Mouse (Mus musculus): ENCODE measurements around the gene Olfr392. TPM values are rescaled to one million over a fixed set of nuclear protein-coding genes. Genes with fewer than 3 reads are reported as not detected.

Gene Olfr392
- 0.08 TPM for polyA plus RNA-seq (2017; shearing (Covaris generic))

GRCm38 (mm10) chr11:73816949-73817348, at the start of gene Olfr392:
Gene Olfr392, minus strand, starts transcription at chr11:73817049.

GRCm38 (mm10) chr11:73851354-73851753, 34.5 kb upstream of the Olfr392 start, which contains the start of gene Olfr393:
Gene Olfr393, minus strand, starts transcription at chr11:73851454.

GRCm38 (mm10) chr11:73802952-73803351, 13.9 kb downstream of the Olfr392 start, which contains the start of gene Olfr391-ps:
Gene Olfr391-ps, minus strand, starts transcription at chr11:73803052.

GRCm38 (mm10) chr11:73782664-73783063, 34.2 kb downstream of the Olfr392 start, which contains the start of gene Olfr390:
Gene Olfr390, plus strand, starts transcription at chr11:73782964.

GRCm38 (mm10) chr11:73780613-73781012, 36.2 kb downstream of the Olfr392 start, which contains the start of gene Olfr389:
Gene Olfr389, minus strand, starts transcription at chr11:73780713.

Other genes with a start within 250 kb of the Olfr392 start
- gene Olfr385, start 224.0 kb downstream of the Olfr392 start, polyA plus RNA-seq (2017; shearing (Covaris generic)) = not detected
- gene Olfr384, start 218.5 kb downstream of the Olfr392 start, polyA plus RNA-seq (2017; shearing (Covaris generic)) = not detected
- gene Zfp735, start 128.3 kb downstream of the Olfr392 start, polyA plus RNA-seq (2017; shearing (Covaris generic)) = not detected
- gene Olfr389, start 36.3 kb downstream of the Olfr392 start, polyA plus RNA-seq (2017; shearing (Covaris generic)) = not detected
- not detected for gene Olfr390, start 34.1 kb downstream of the Olfr392 start, polyA plus RNA-seq (2017; shearing (Covaris generic))
- not detected for gene Olfr391-ps, start 14.0 kb downstream of the Olfr392 start, polyA plus RNA-seq (2017; shearing (Covaris generic))
- not detected for gene Olfr393, start 34.4 kb upstream of the Olfr392 start, polyA plus RNA-seq (2017; shearing (Covaris generic))
- gene Olfr394, start 73.7 kb upstream of the Olfr392 start, polyA plus RNA-seq (2017; shearing (Covaris generic)) = not detected
- gene Olfr395, start 92.2 kb upstream of the Olfr392 start, polyA plus RNA-seq (2017; shearing (Covaris generic)) = not detected
- gene Olfr23, start 119.6 kb upstream of the Olfr392 start, polyA plus RNA-seq (2017; shearing (Covaris generic)) = not detected
- not detected for gene Olfr397, start 143.8 kb upstream of the Olfr392 start, polyA plus RNA-seq (2017; shearing (Covaris generic))
- 0.04 TPM for gene Olfr398, start 173.4 kb upstream of the Olfr392 start, polyA plus RNA-seq (2017; shearing (Covaris generic))
- not detected for gene Olfr139, start 239.5 kb upstream of the Olfr392 start, polyA plus RNA-seq (2017; shearing (Covaris generic))
- gene Olfr399, start 239.6 kb upstream of the Olfr392 start, polyA plus RNA-seq (2017; shearing (Covaris generic)) = not detected

Data from CD4-positive, CD25-positive, alpha-beta regulatory T cell (primary cell).